Mouse (Mus musculus): ENCODE data around the gene Plpp1. TPM values are rescaled to one million over a fixed set of nuclear protein-coding genes. Genes with fewer than 3 reads are reported as not detected.

Plpp1 gene
- total and polyA plus RNA-seq, 3 experiments: 0.12 to 0.15 TPM; not detected in 1

DNA sequence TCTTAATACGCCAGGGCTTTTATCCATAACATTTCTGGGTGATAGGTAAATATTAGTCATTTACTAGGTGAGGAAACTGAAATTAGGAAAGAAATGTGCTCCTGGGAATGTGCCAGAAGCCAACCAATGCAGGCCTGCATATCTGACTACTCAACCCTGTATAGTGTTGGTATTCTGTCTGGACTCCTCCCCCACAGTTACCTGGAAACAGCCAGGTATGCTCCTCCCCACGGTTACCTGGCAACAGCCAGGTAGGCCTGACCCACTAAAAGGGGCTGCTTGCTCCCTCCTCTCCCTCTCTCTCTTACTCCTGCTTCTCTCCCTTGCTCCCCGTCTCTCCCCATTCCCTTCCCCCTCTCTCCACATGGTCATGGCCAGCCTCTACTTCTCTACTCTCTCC lies 21.8 kb downstream of the Plpp1 start:
- Histone ChIP-seq H3K9me3 (replicated peaks; ENCODE audit: insufficient read depth, low read length) (no peaks in the 10 kb centered on the region), H3K27ac (ENCODE audit: control insufficient read depth, low read depth, low read length) (no peak overlapping the region), H3K27me3 (ENCODE audit: control insufficient read depth in 1 of 2, insufficient read depth in 2 of 2, low read length in 2 of 2) (peaks cover 0 to 3% of the 10 kb centered on the region in 2 experiments; a peak in 2 of 4 replicates), H3K4me1 (ENCODE audit: control insufficient read depth in 1 of 2, insufficient read depth in 2 of 2, low read length in 2 of 2) (no peaks in the 10 kb centered on the region), H3K36me3 (ENCODE audit: control insufficient read depth in 1 of 2, insufficient read depth in 2 of 2, low read length in 2 of 2) (no peaks in the 10 kb centered on the region), H3K79me2 (ENCODE audit: control insufficient read depth, insufficient read depth, low read length, poor library complexity) (no peaks in the 10 kb centered on the region), H3K9ac (ENCODE audit: control insufficient read depth, low read depth, low read length, poor library complexity, severe bottlenecking) (no peak overlapping the region), H3K4me3 (ENCODE audit: control insufficient read depth in 1 of 2, insufficient read depth in 1 of 2, low read depth in 2 of 2, low read length in 2 of 2) (no peak overlapping the region)
- DNase-seq (ENCODE audit: low read depth, low spot score): no peak
- no peak for TF ChIP-seq MAZ (IDR thresholded peaks at IDR 0.05; ENCODE audit: low read depth, low read length)
- TF ChIP-seq TAL1 (IDR thresholded peaks at IDR 0.05; ENCODE audit: low read length): no peak
- TF ChIP-seq NELFE (IDR thresholded peaks at IDR 0.05; ENCODE audit: low read depth, low read length): no peak
- TF ChIP-seq MAX (IDR thresholded peaks at IDR 0.05; ENCODE audit: low read length): no peak
- no peak for TF ChIP-seq ELF1 (IDR thresholded peaks at IDR 0.05; ENCODE audit: low read depth, low read length)
- no peak for TF ChIP-seq HCFC1 (IDR thresholded peaks at IDR 0.05; ENCODE audit: low read depth, low read length)
- TF ChIP-seq CTCF (IDR thresholded peaks at IDR 0.05 in 2 of 3, conservative IDR thresholded peaks at IDR 0.05 in 1 of 3; ENCODE audit: control insufficient read depth in 1 of 3, insufficient read depth in 1 of 3, low read depth in 2 of 3, low read length in 3 of 3, poor library complexity in 1 of 3, severe bottlenecking in 1 of 3): no peak

DNA sequence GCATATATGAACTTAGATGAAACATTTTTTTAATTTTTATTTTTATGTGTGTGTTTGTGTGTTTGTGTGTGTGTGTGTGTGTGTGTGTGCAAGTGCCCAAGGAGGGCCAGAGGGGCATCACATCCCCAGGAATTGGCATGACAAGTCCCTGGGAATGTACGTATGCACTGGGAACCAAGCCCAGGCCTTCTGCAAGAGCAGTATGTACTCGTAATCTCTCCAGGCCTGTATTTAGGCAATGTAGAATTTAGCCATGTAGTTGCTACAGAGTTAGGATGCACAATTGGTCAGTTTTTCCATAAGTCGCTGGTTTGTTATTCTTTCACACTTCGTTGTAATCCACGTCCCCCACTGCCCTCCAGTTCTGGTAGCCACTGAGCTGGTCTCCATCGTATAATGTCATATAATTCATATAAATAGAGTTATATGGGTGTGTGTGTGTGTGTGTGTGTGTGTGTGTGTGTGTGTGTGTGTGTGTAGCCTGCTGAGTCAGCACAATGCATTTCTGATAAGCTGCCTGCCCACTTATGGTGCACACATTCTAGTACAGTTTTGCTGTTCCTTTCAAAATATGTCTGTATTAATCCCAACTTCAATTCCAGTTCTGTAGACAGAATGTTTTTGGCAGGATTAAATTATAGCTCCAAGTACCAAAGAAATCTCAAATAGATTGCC lies 22.8 kb downstream of the Plpp1 start:
- Histone ChIP-seq H3K9ac (ENCODE audit: control insufficient read depth, low read depth, low read length, poor library complexity, severe bottlenecking) (no peak overlapping the region), H3K27me3 (ENCODE audit: control insufficient read depth in 1 of 2, insufficient read depth in 2 of 2, low read length in 2 of 2) (peaks cover 3 to 5% of the 10 kb centered on the region in 2 experiments; a peak in 2 of 4 replicates), H3K27ac (ENCODE audit: control insufficient read depth, low read depth, low read length) (no peak overlapping the region), H3K4me3 (ENCODE audit: control insufficient read depth in 1 of 2, insufficient read depth in 1 of 2, low read depth in 2 of 2, low read length in 2 of 2) (no peak overlapping the region), H3K9me3 (replicated peaks; ENCODE audit: insufficient read depth, low read length) (no peaks in the 10 kb centered on the region), H3K4me1 (ENCODE audit: control insufficient read depth in 1 of 2, insufficient read depth in 2 of 2, low read length in 2 of 2) (no peaks in the 10 kb centered on the region), H3K79me2 (ENCODE audit: control insufficient read depth, insufficient read depth, low read length, poor library complexity) (no peaks in the 10 kb centered on the region), H3K36me3 (ENCODE audit: control insufficient read depth in 1 of 2, insufficient read depth in 2 of 2, low read length in 2 of 2) (no peaks in the 10 kb centered on the region)
- no peak for DNase-seq (ENCODE audit: low read depth, low spot score)
- peak; percentile 89 for TF ChIP-seq MAFK (IDR thresholded peaks at IDR 0.05; ENCODE audit: borderline replicate concordance, low read depth, low read length)
- no peak for TF ChIP-seq SMC3 (IDR thresholded peaks at IDR 0.05; ENCODE audit: low read depth, low read length)

DNA sequence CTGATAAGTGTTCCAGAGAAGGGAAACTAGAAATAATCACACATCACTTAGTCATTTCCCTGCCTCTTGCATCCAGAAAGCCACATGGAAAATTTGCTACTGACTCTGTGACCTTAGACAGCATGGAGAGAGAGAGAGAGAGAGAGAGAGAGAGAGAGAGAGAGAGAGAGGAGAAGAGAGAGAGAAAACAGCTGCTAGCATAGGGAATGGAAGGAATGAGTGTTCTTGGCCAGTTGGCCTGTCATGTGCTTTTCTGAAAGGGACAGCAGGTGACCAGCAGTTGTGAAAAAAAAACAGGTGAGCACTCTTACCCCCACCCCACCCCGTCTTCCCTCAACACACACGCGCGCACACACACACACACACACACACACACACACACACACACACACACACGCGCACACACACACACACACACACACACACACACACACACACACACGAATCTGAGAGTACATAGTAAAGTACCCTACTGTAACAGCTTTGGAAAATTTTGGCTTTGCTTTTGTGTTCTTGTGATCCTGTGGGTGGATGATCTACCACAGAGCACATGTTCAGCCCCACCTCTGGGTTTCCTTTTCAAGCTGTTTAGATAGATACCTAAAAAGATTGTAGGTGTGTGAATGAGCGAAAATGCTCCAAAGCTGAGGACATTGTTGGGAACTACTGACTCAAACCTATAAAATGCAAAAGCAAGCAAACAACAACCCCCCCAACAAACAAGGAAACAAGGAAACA lies 23.5 kb downstream of the Plpp1 start:
- peaks cover 3 to 5% of the 10 kb centered on the region in 2 experiments; a peak in 3 of 4 replicates for H3K27me3 ChIP-seq (ENCODE audit: control insufficient read depth in 1 of 2, insufficient read depth in 2 of 2, low read length in 2 of 2)
- no peaks in the 10 kb centered on the region for H3K4me1 ChIP-seq (ENCODE audit: control insufficient read depth in 1 of 2, insufficient read depth in 2 of 2, low read length in 2 of 2)
- H3K4me3 ChIP-seq (ENCODE audit: control insufficient read depth in 1 of 2, insufficient read depth in 1 of 2, low read depth in 2 of 2, low read length in 2 of 2): no peak overlapping the region
- TF ChIP-seq ZC3H11A (IDR thresholded peaks at IDR 0.05; ENCODE audit: low read depth, low read length) (no peak), POLR2A (IDR thresholded peaks at IDR 0.05; ENCODE audit: control insufficient read depth in 1 of 2, insufficient read depth in 1 of 2, low read depth in 1 of 2, low read length in 2 of 2, poor library complexity in 1 of 2) (no peak), MAX (IDR thresholded peaks at IDR 0.05; ENCODE audit: low read length) (no peak), NELFE (IDR thresholded peaks at IDR 0.05; ENCODE audit: low read depth, low read length) (no peak), JUND (IDR thresholded peaks at IDR 0.05; ENCODE audit: low read depth, low read length) (no peak), TBP (IDR thresholded peaks at IDR 0.05; ENCODE audit: low read depth, low read length) (no peak), CHD2 (IDR thresholded peaks at IDR 0.05; ENCODE audit: low read length) (no peak), EP300 (IDR thresholded peaks at IDR 0.05; ENCODE audit: low read depth in 1 of 2, low read length in 2 of 2) (no peak), HCFC1 (IDR thresholded peaks at IDR 0.05; ENCODE audit: low read depth, low read length) (no peak), TAL1 (IDR thresholded peaks at IDR 0.05; ENCODE audit: low read length) (no peak), MYB (IDR thresholded peaks at IDR 0.05; ENCODE audit: low read depth, low read length) (no peak), POLR2AphosphoS2 (IDR thresholded peaks at IDR 0.05; ENCODE audit: low read length) (no peak), ZMIZ1 (IDR thresholded peaks at IDR 0.05; ENCODE audit: low read depth, low read length) (no peak), MYC (IDR thresholded peaks at IDR 0.05; ENCODE audit: low read depth, low read length) (no peak), TCF12 (IDR thresholded peaks at IDR 0.05; ENCODE audit: low read depth, low read length) (no peak)
- H3K79me2 ChIP-seq (ENCODE audit: control insufficient read depth, insufficient read depth, low read length, poor library complexity): no peaks in the 10 kb centered on the region
- H3K27ac ChIP-seq (ENCODE audit: control insufficient read depth, low read depth, low read length): no peak overlapping the region
- no peaks in the 10 kb centered on the region for H3K36me3 ChIP-seq (ENCODE audit: control insufficient read depth in 1 of 2, insufficient read depth in 2 of 2, low read length in 2 of 2)
- DNase-seq (ENCODE audit: low read depth, low spot score): no peak
- no peaks in the 10 kb centered on the region for H3K9me3 ChIP-seq (replicated peaks; ENCODE audit: insufficient read depth, low read length)
- no peak overlapping the region for H3K9ac ChIP-seq (ENCODE audit: control insufficient read depth, low read depth, low read length, poor library complexity, severe bottlenecking)

All from MEL (cell line).